Mouse (Mus musculus) myocyte (in vitro differentiated cells): ENCODE measurements around the gene Sprr2a3. TPM values are rescaled to one million over a fixed set of nuclear protein-coding genes. Genes with fewer than 3 reads are reported as not detected.
"Not testable (repeated sequence)": the region's sequence is repeated elsewhere in the genome, so short reads cannot be mapped to it uniquely, and the experiment has no call there.

Experiments
- H3K27me3 ChIP-seq: one replicate; pipeline ENCODE4 v1.6.1; 2011; ENCODE audit not compliant: control insufficient read depth, insufficient read depth, insufficient read length
- H3K36me3 ChIP-seq: one replicate; pipeline ENCODE4 v1.6.1; 2011; ENCODE audit not compliant: control insufficient read depth, insufficient read depth
- H3K4me2 ChIP-seq: one replicate; pipeline ENCODE4 v1.6.1; 2011; ENCODE audit warnings: low read depth, control low read depth
- H3K4me3 ChIP-seq: one replicate; pipeline ENCODE4 v1.5.1; 2011; ENCODE audit warnings: mild to moderate bottlenecking, control low read depth, moderate library complexity
- H3K79me2 ChIP-seq: one replicate; pipeline ENCODE4 v1.6.1; 2011; ENCODE audit not compliant: control insufficient read depth, insufficient read depth
- H3ac ChIP-seq: one replicate; pipeline ENCODE4 v1.6.1; 2011; ENCODE audit not compliant: control insufficient read depth, insufficient read length
- polyA plus RNA-seq: library from polyadenylated mRNA; unstranded; fragments of >200 nt; fragmentation: generic; extraction: Trizol; gene quantifications from one replicate; pipeline ENCODE4 v1.2.1, GENCODE M21; 2012; ENCODE audit warnings: missing spikeins

Sprr2a3 gene
- polyA plus RNA-seq, result 0.25 TPM

GRCm38 (mm10) chr3:92285101-92285500, at the start of gene Sprr2a3:
TSS of gene Sprr2a3 (plus strand) at chr3:92285417.
- not testable (repeated sequence) for H3K27me3 ChIP-seq, H3ac ChIP-seq, H3K79me2 ChIP-seq, H3K4me2 ChIP-seq, H3K36me3 ChIP-seq, H3K4me3 ChIP-seq

GRCm38 (mm10) chr3:92236463-92237189, 48.6 kb upstream of the Sprr2a3 start:
- H3K36me3 ChIP-seq, H3ac ChIP-seq, H3K4me2 ChIP-seq, H3K4me3 ChIP-seq, H3K79me2 ChIP-seq, H3K27me3 ChIP-seq: not testable (repeated sequence)

DNA sequence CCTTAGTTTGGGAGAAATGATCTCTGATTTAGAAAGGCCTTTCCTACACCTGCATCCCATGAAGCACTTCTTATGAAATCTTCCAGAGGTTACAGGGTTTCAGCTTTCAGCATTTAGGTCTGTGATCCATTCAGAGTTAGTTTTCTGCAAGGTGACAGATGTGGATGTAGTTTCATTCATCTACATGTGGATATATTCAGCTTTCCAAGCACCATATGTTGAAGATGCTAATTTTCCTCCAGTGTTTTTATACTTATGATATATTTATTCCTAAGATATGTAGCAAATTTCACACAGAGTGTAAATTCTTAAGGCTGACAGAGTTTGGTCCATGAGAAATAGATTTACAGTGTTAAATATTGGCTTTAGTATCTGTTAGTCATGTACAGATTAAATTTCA, 46.5 kb upstream of the Sprr2a3 start:
- H3K4me3 ChIP-seq, H3K4me2 ChIP-seq, H3K36me3 ChIP-seq, H3ac ChIP-seq, H3K79me2 ChIP-seq, H3K27me3 ChIP-seq: not testable (repeated sequence)

DNA sequence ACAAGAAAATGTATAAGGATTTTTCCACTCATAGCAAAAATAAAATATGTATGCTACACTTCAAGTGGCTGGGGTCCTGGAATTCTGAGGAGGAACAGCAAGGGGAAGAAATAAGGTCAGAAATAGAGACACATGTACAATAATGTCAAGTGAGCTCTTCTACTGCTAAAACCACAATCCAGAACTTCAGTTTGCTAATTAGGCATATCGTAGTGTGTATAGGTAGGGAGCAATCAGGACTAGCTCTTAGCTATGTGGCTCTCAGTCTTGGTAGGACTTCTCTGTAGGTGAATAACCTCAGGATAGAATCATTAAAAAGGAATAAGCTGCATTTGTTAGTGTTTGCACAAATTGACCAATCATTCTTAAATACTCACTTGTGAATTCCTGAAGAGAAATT, 46.0 kb upstream of the Sprr2a3 start:
- H3K4me2 ChIP-seq, H3K27me3 ChIP-seq, H3K79me2 ChIP-seq, H3K36me3 ChIP-seq, H3K4me3 ChIP-seq, H3ac ChIP-seq: not testable (repeated sequence)

DNA sequence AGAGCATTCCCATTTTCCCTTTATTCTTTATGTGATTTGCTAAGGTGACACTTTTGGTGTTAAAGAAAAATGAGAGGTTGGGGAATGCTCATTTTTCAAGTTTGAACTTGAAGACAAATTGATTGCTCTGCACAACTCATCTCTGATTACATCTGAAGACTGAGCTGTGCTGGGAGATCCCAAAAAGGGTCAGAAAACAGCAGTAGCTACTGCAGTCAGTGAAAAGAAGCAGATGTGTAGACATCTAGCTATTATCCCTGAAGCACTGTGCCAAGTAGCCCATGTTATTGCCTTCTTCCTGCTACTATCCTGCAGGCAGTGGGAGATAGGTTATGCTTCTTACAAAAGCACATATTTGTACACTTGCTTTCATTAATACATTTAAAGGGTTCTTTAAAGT, 40.4 kb upstream of the Sprr2a3 start:
- not testable (repeated sequence) for H3K27me3 ChIP-seq, H3K79me2 ChIP-seq, H3K4me3 ChIP-seq, H3K36me3 ChIP-seq, H3ac ChIP-seq, H3K4me2 ChIP-seq

GRCm38 (mm10) chr3:92246245-92246644, 39.0 kb upstream of the Sprr2a3 start:
- not testable (repeated sequence) for H3K36me3 ChIP-seq, H3K27me3 ChIP-seq, H3K4me3 ChIP-seq, H3K4me2 ChIP-seq, H3ac ChIP-seq, H3K79me2 ChIP-seq

GRCm38 (mm10) chr3:92248494-92248893, 36.7 kb upstream of the Sprr2a3 start:
- H3K27me3 ChIP-seq, H3K4me3 ChIP-seq, H3K36me3 ChIP-seq, H3K79me2 ChIP-seq, H3ac ChIP-seq, H3K4me2 ChIP-seq: not testable (repeated sequence)

DNA sequence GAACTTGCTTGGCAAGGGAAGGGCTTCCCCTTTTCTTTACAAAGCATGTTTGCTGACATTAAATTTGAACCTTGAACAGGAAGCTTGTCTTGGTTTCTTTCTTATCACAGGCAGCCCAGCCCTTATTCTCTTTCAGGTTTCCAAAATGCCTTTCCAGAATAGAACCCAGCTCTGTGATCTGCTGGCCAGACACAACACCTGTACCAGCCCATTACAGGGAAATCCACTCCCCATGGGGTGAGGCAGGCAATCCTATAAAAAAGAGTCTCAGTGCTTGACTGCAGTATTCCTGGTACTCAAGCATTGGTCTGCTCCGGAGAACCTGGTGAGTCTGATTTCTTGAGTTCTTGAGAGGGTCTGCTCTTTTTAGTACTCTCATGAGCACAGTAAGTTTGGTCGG, 34.8 kb upstream of the Sprr2a3 start:
- not testable (repeated sequence) for H3ac ChIP-seq, H3K27me3 ChIP-seq, H3K36me3 ChIP-seq, H3K79me2 ChIP-seq, H3K4me3 ChIP-seq, H3K4me2 ChIP-seq

DNA sequence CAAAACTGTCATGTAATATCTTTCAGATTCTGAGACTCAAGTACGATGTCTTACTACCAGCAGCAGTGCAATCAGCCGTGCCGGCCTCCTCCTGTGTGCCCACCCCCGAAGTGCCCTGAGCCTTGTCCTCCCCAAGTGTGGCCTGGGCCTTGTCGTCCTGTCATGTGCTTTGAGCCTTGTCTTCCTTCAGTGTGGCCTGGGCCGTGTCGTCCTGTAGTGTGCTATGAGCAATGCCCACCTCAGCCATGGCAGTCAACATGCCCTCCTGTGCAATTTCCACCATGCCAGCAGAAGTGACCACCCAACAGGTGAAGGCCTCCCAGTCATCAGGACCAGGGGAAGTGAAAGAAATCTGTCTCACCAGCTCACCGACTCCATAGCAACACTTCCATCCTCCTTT, 31.4 kb upstream of the Sprr2a3 start:
- H3K79me2 ChIP-seq, H3K36me3 ChIP-seq, H3ac ChIP-seq, H3K4me2 ChIP-seq, H3K27me3 ChIP-seq, H3K4me3 ChIP-seq: not testable (repeated sequence)

DNA sequence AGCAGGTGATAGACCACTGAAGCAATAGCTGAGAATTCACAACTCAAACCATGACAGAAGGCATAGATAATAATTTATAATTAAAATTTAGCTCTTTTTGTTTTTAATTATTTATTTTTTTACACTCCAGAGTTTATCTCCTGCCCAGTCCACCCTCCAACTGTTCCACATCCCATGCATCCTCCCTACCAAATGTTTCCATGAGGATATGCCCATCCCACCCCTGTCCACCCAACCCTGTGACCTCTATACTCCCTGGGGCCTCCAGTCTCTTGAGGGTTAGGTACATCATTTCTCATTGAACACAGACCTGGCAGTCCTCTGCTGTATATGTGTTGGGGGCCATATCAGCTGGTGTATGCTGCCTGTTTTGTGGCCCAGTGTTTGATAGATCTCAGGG, 26.7 kb upstream of the Sprr2a3 start:
- not testable (repeated sequence) for H3K4me3 ChIP-seq, H3K27me3 ChIP-seq, H3K4me2 ChIP-seq, H3K79me2 ChIP-seq, H3ac ChIP-seq, H3K36me3 ChIP-seq

DNA sequence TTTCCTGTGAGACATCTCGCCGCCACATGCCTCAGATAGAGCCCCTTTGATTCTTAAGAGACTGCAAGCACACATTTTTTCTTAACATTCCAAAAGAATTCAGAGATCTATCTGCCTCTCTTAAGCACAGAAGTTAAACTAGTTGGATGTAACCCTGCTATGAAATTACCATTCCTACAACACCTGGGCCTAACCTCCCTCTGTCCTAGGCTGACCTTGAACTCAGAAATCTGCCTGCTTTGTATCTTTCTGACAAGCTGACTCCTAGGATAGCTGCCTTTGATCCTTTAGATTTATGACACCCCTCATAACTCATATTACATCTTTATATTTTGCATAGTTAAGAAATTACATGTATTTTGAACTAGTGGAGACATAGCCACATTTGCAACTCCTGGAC, 21.8 kb upstream of the Sprr2a3 start:
- H3K27me3 ChIP-seq, H3ac ChIP-seq, H3K4me2 ChIP-seq, H3K4me3 ChIP-seq, H3K36me3 ChIP-seq, H3K79me2 ChIP-seq: not testable (repeated sequence)

DNA sequence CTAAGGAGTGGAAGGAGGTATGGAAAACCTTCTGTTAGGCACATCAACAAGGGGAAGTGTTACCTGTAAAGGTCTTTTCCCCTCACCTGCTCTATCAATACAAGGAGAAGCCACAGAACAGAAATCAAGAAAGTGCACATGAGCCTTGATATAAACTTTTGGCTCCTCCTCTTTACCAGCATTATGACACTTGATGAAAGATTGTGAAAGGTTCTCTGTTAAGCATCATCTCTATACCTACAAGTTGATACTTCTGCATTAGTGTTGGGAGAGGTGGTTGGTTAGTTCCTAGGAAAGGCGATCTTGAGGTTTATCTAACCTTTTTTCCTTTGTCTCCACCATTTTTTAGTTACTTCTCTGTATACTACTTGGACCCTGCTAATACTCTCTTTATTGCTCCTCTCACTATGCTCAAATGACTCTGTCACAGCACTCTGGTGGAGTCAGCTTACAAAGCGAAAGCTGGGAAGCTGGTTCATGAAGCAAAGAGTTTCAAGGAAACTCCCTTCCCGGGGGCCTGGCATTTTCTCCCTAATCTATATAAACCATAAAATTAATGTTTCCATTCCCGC, 13.7 kb upstream of the Sprr2a3 start:
- not testable (repeated sequence) for H3K79me2 ChIP-seq, H3K27me3 ChIP-seq, H3K36me3 ChIP-seq, H3K4me3 ChIP-seq, H3K4me2 ChIP-seq, H3ac ChIP-seq

- not testable (repeated sequence) for H3K27me3 ChIP-seq, H3K4me3 ChIP-seq, H3ac ChIP-seq, H3K4me2 ChIP-seq, H3K36me3 ChIP-seq, H3K79me2 ChIP-seq
Observed at GRCm38 (mm10) chr3:92273504-92273903, 11.7 kb upstream of the Sprr2a3 start.
